Mouse (Mus musculus) neural tube, embryonic 15.5 days (tissue): Measurements from ENCODE around the gene Bcdin3d. TPM values are rescaled to one million over a fixed set of nuclear protein-coding genes. Genes with fewer than 3 reads are reported as not detected.

Experiments used
- ATAC-seq: fragments of 200-750 bp; cut with Nextera tagmentation; 2 replicates; pipeline ENCODE4 v1.8.0; 2017; ENCODE audit warnings: mild to moderate bottlenecking, moderate TSS enrichment, moderate library complexity; ENCODE audit not compliant: low FRiP score
- H3K27ac ChIP-seq: fragments of 300-500 bp; sonication (generic); replicated peaks from 2 replicates; pipeline ENCODE4 v1.5.1; 2015; ENCODE audit warnings: mild to moderate bottlenecking, inconsistent platforms
- H3K27me3 ChIP-seq: fragments of 300-500 bp; sonication (generic); replicated peaks from 2 replicates; pipeline ENCODE4 v1.6.1; 2015; ENCODE audit warnings: inconsistent platforms
- H3K36me3 ChIP-seq: fragments of 300-500 bp; sonication (generic); 2 replicates; pipeline ENCODE4 v1.6.1; 2015; ENCODE audit warnings: inconsistent platforms
- H3K4me1 ChIP-seq: fragments of 300-500 bp; sonication (generic); 2 replicates; pipeline ENCODE4 v1.6.1; 2015; ENCODE audit warnings: inconsistent platforms
- H3K4me2 ChIP-seq: fragments of 300-500 bp; sonication (generic); 2 replicates; pipeline ENCODE4 v1.6.1; 2015; ENCODE audit warnings: inconsistent platforms, mild to moderate bottlenecking, moderate library complexity
- H3K4me3 ChIP-seq: fragments of 300-500 bp; sonication (generic); replicated peaks from 2 replicates; pipeline ENCODE4 v1.5.1; 2015; ENCODE audit warnings: mild to moderate bottlenecking, inconsistent platforms
- H3K9ac ChIP-seq: fragments of 300-500 bp; sonication (generic); replicated peaks from 2 replicates; pipeline ENCODE4 v1.6.1; 2015; ENCODE audit warnings: mild to moderate bottlenecking, inconsistent platforms
- H3K9me3 ChIP-seq: fragments of 300-500 bp; sonication (generic); replicated peaks from 2 replicates; pipeline ENCODE4 v1.6.1; 2016; ENCODE audit warnings: inconsistent platforms
- WGBS: fragments of 180-500 bp; shearing (Covaris S2); methylation state at CpG from one replicate; pipeline ENCODE4 v1.1.7; 2015; ENCODE audit warnings: mixed read lengths; 5-methylcytosine and 5-hydroxymethylcytosine counted together
- polyA plus RNA-seq: library from polyadenylated mRNA; unstranded; fragments of >200 nt; fragmentation: Nextera tagmentation; extraction: Ambion mirVana; gene quantifications from 2 replicates; pipeline ENCODE4 v1.2.1, GENCODE M21; 2015

The Bcdin3d gene
- polyA plus RNA-seq, 1 experiment from 2014 or later = 17.0 TPM

GRCm38 (mm10) chr15:99501292-99502260 lies 27.0 kb upstream of the Bcdin3d start:
- no peaks in the 10 kb centered on the region for H3K36me3 ChIP-seq
- H3K4me3 ChIP-seq = no peak overlapping the region
- ATAC-seq = peak; percentile 2; the same call in 1 of the 2 replicates
- H3K27me3 ChIP-seq = no peaks in the 10 kb centered on the region
- H3K9ac ChIP-seq = 0 out of 2 replicates have a peak overlapping the region, but pooled peaks have one; percentile 8
- H3K4me1 ChIP-seq = peaks cover 26% of the 10 kb centered on the region
- H3K27ac ChIP-seq = peak overlapping the region; percentile 70
- 40% methylated on average over 20 of the region's 20 CpGs for WGBS
- H3K9me3 ChIP-seq = no peaks in the 10 kb centered on the region
- H3K4me2 ChIP-seq = no peak overlapping the region

GRCm38 (mm10) chr15:99500320-99500719 lies 25.8 kb upstream of the Bcdin3d start:
- Histone ChIP-seq H3K4me3 (no peak overlapping the region), H3K36me3 (no peaks in the 10 kb centered on the region), H3K27ac (no peak overlapping the region), H3K4me1 (peaks cover 26% of the 10 kb centered on the region), H3K9me3 (no peaks in the 10 kb centered on the region), H3K9ac (no peak overlapping the region), H3K27me3 (no peaks in the 10 kb centered on the region), H3K4me2 (no peak overlapping the region)
- WGBS = 58% methylated on average over 5 of the region's 5 CpGs
- no peak for ATAC-seq

GRCm38 (mm10) chr15:99499726-99500125 lies 25.2 kb upstream of the Bcdin3d start:
- no peaks in the 10 kb centered on the region for H3K9me3 ChIP-seq
- WGBS = 51% methylated on average over 6 of the region's 6 CpGs
- no peak overlapping the region for H3K27ac ChIP-seq
- no peaks in the 10 kb centered on the region for H3K27me3 ChIP-seq
- H3K4me3 ChIP-seq = no peak overlapping the region
- no peaks in the 10 kb centered on the region for H3K36me3 ChIP-seq
- ATAC-seq = no peak
- H3K4me1 ChIP-seq = peaks cover 26% of the 10 kb centered on the region
- no peak overlapping the region for H3K9ac ChIP-seq
- H3K4me2 ChIP-seq = no peak overlapping the region

- no peak overlapping the region for H3K27ac ChIP-seq
Measured at GRCm38 (mm10) chr15:99498781-99499180, 24.3 kb upstream of the Bcdin3d start.

DNA sequence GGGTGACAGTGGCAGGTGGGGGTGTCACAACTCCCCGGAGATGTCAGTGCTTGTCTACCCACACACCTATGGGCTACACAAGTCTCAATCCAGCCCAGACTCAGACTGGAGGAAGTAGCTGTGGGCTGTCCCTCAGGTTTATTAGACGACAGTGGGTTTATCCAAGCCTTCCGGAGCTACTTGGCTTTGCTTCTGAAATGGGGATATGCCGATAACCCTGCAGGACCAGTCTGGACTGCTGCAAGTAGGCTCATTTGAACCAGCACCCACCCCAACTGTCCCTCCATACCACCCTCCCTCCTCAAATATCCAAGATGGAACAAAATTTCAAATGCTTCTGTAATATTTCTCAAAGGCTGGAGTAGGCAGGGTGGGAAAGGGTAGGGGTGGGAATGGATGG lies 23.8 kb upstream of the Bcdin3d start:
- Histone ChIP-seq H3K27ac (no peak overlapping the region), H3K27me3 (no peaks in the 10 kb centered on the region), H3K9ac (no peak overlapping the region), H3K36me3 (no peaks in the 10 kb centered on the region), H3K4me1 (peaks cover 26% of the 10 kb centered on the region), H3K4me2 (no peak overlapping the region), H3K4me3 (no peak overlapping the region), H3K9me3 (no peaks in the 10 kb centered on the region)
- no peak for ATAC-seq
- 88% methylated on average over 4 of the region's 4 CpGs for WGBS

More at GRCm38 (mm10) chr15:99498781-99499180, 24.3 kb upstream of the Bcdin3d start:
- Histone ChIP-seq H3K4me3 (no peak overlapping the region), H3K4me1 (peaks cover 26% of the 10 kb centered on the region), H3K4me2 (no peak overlapping the region), H3K36me3 (no peaks in the 10 kb centered on the region), H3K9me3 (no peaks in the 10 kb centered on the region), H3K27me3 (no peaks in the 10 kb centered on the region), H3K9ac (no peak overlapping the region)
- WGBS = 69% methylated on average over 4 of the region's 4 CpGs
- ATAC-seq = no peak

GRCm38 (mm10) chr15:99497527-99498242 lies 23.2 kb upstream of the Bcdin3d start:
- H3K9ac ChIP-seq = no peak overlapping the region; the same call in 1 of the 2 replicates
- peak; percentile 34; the same call in 1 of the 2 replicates for ATAC-seq
- peak overlapping the region; percentile 5; the same call in 1 of the 2 replicates for H3K4me2 ChIP-seq
- H3K27ac ChIP-seq = peak overlapping the region; percentile 7; the same call in 1 of the 2 replicates
- H3K4me1 ChIP-seq = peaks cover 23% of the 10 kb centered on the region
- no peaks in the 10 kb centered on the region for H3K36me3 ChIP-seq
- 57% methylated on average over 12 of the region's 12 CpGs for WGBS
- H3K27me3 ChIP-seq = no peaks in the 10 kb centered on the region
- H3K4me3 ChIP-seq = no peak overlapping the region
- H3K9me3 ChIP-seq = no peaks in the 10 kb centered on the region

DNA sequence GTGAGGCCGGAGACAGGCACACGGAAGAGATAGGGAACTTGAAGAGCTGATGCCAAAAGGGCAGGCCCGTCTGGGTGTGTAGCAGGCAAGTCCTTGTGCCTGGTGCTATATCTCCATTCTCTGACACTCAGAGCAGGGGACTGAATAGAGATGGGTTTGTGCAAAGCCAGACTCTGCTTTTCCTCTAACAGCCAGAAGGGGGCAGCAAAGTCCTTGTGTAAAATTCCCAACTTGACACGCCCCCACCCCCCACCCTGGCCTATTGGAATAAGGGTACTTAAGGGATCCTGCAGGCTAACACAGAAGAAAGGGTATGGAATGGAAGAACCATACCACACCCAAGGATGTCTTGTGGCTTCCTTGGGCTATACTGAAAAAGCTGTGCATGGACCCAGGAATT lies 22.5 kb upstream of the Bcdin3d start:
- ATAC-seq = peak; percentile 60
- no peaks in the 10 kb centered on the region for H3K9me3 ChIP-seq
- H3K36me3 ChIP-seq = no peaks in the 10 kb centered on the region
- H3K4me3 ChIP-seq = no peak overlapping the region
- no peaks in the 10 kb centered on the region for H3K27me3 ChIP-seq
- no peak overlapping the region; the same call in none of the 2 replicates for H3K9ac ChIP-seq
- peak overlapping the region; percentile 5; the same call in 1 of the 2 replicates for H3K4me2 ChIP-seq
- H3K27ac ChIP-seq = 0 out of 2 replicates have a peak overlapping the region, but pooled peaks have one; percentile 7
- peaks cover 17% of the 10 kb centered on the region for H3K4me1 ChIP-seq
- 11% methylated on average over 4 of the region's 4 CpGs for WGBS

GRCm38 (mm10) chr15:99484745-99485144 lies 10.2 kb upstream of the Bcdin3d start:
- no peaks in the 10 kb centered on the region for H3K9me3 ChIP-seq
- no peaks in the 10 kb centered on the region for H3K27me3 ChIP-seq
- H3K4me3 ChIP-seq = no peak overlapping the region
- 78% methylated on average over 6 of the region's 6 CpGs for WGBS
- no peaks in the 10 kb centered on the region for H3K4me1 ChIP-seq
- no peak overlapping the region for H3K9ac ChIP-seq
- ATAC-seq = no peak
- no peaks in the 10 kb centered on the region for H3K36me3 ChIP-seq
- no peak overlapping the region for H3K27ac ChIP-seq
- H3K4me2 ChIP-seq = no peak overlapping the region

- no peak overlapping the region for H3K27ac ChIP-seq
- H3K9ac ChIP-seq = no peak overlapping the region
- WGBS = 79% methylated on average over 1 of the region's 1 CpGs
- peaks cover 14% of the 10 kb centered on the region for H3K4me1 ChIP-seq
- H3K9me3 ChIP-seq = no peaks in the 10 kb centered on the region
- no peak overlapping the region for H3K4me2 ChIP-seq
- no peaks in the 10 kb centered on the region for H3K36me3 ChIP-seq
- H3K27me3 ChIP-seq = no peaks in the 10 kb centered on the region
- no peak overlapping the region for H3K4me3 ChIP-seq
- ATAC-seq = no peak
Measured at GRCm38 (mm10) chr15:99475814-99476213, 1.3 kb upstream of the Bcdin3d start.

- Histone ChIP-seq H3K36me3 (0 out of 2 replicates have a peak, but pooled peaks cover under 1% of the 10 kb centered on the region), H3K4me3 (peak overlapping the region; percentile 94), H3K9me3 (no peaks in the 10 kb centered on the region), H3K4me1 (peaks cover 20% of the 10 kb centered on the region), H3K27ac (peak overlapping the region; percentile 92), H3K9ac (peak overlapping the region; percentile 88), H3K4me2 (peak overlapping the region; percentile 77), H3K27me3 (no peaks in the 10 kb centered on the region)
- ATAC-seq = peak; percentile 76
- 5% methylated on average over 38 of the region's 38 CpGs for WGBS
Measured at GRCm38 (mm10) chr15:99473801-99474575, 542 bp downstream of the Bcdin3d start.

GRCm38 (mm10) chr15:99472972-99473371 lies 1.6 kb downstream of the Bcdin3d start:
- no peak overlapping the region for H3K9ac ChIP-seq
- no peak overlapping the region; the same call in 1 of the 2 replicates for H3K4me3 ChIP-seq
- H3K36me3 ChIP-seq = 0 out of 2 replicates have a peak, but pooled peaks cover 3% of the 10 kb centered on the region
- no peak overlapping the region for H3K27ac ChIP-seq
- H3K4me1 ChIP-seq = peaks cover 20% of the 10 kb centered on the region
- 93% methylated on average over 7 of the region's 7 CpGs for WGBS
- no peaks in the 10 kb centered on the region for H3K27me3 ChIP-seq
- no peak overlapping the region for H3K4me2 ChIP-seq
- no peaks in the 10 kb centered on the region for H3K9me3 ChIP-seq
- no peak for ATAC-seq
